Mouse (Mus musculus) MEL (cell line): Measurements from ENCODE around the gene Scfd2. TPM values are rescaled to one million over a fixed set of nuclear protein-coding genes. Genes with fewer than 3 reads are reported as not detected.

Experiments used
- DNase-seq: peaks from one replicate; pipeline ENCODE4 v3.0.0; 2011; ENCODE audit warnings: low read depth, low spot score
- H3K27ac ChIP-seq: 2 replicates; pipeline ENCODE4 v1.5.1; 2012; ENCODE audit warnings: low read depth, mild to moderate bottlenecking, control low read depth, low read length, moderate library complexity; ENCODE audit not compliant: control insufficient read depth
- H3K27me3 ChIP-seq, 2 experiments: fragments of 150-350 bp in 1 of 2; sonication (generic) in 1 of 2; 2 replicates each; pipeline ENCODE4 v1.6.1; 2012; ENCODE audit warnings: low read length in 2 of 2, mild to moderate bottlenecking in 2 of 2, improper control_type of control experiment in 1 of 2, moderate library complexity in 1 of 2; ENCODE audit not compliant: insufficient read depth in 2 of 2, control insufficient read depth in 1 of 2
- H3K36me3 ChIP-seq, 2 experiments: 2 replicates each; pipeline ENCODE4 v1.6.1; 2012 to 2014; ENCODE audit warnings: low read length in 2 of 2, improper control_type of control experiment in 1 of 2, inconsistent platforms in 1 of 2, mild to moderate bottlenecking in 1 of 2; ENCODE audit not compliant: insufficient read depth in 2 of 2, control insufficient read depth in 1 of 2
- H3K4me1 ChIP-seq, 2 experiments: fragments of 150-350 bp in 1 of 2; sonication (generic) in 1 of 2; 2 replicates each; pipeline ENCODE4 v1.6.1; 2012; ENCODE audit warnings: low read length in 2 of 2, improper control_type of control experiment in 1 of 2, mild to moderate bottlenecking in 1 of 2; ENCODE audit not compliant: insufficient read depth in 2 of 2, control insufficient read depth in 1 of 2
- H3K4me3 ChIP-seq, 2 experiments: fragments of 150-350 bp in 1 of 2; sonication (generic) in 1 of 2; 2 replicates each; pipeline ENCODE4 v1.5.1; 2012; ENCODE audit warnings: low read depth in 2 of 2, low read length in 2 of 2, mild to moderate bottlenecking in 2 of 2, moderate library complexity in 2 of 2, control low read depth in 1 of 2, improper control_type of control experiment in 1 of 2; ENCODE audit not compliant: control insufficient read depth in 1 of 2, insufficient read depth in 1 of 2
- H3K79me2 ChIP-seq: 2 replicates; pipeline ENCODE4 v1.6.1; 2012; ENCODE audit warnings: mild to moderate bottlenecking, low read length, moderate library complexity; ENCODE audit not compliant: control insufficient read depth, poor library complexity, insufficient read depth
- H3K9ac ChIP-seq: 2 replicates; pipeline ENCODE4 v1.6.1; 2012; ENCODE audit warnings: low read depth, mild to moderate bottlenecking, control low read depth, low read length, moderate library complexity; ENCODE audit not compliant: control insufficient read depth, poor library complexity, severe bottlenecking
- H3K9me3 ChIP-seq: fragments of 150-350 bp; sonication (generic); replicated peaks from 2 replicates; pipeline ENCODE4 v1.6.1; 2012; ENCODE audit warnings: mild to moderate bottlenecking, low read length, improper control_type of control experiment, moderate library complexity; ENCODE audit not compliant: insufficient read depth
- CHD2 ChIP-seq: IDR thresholded peaks from 2 replicates; pipeline ENCODE4 v1.6.1; 2011; ENCODE audit warnings: low read length, improper control_type of control experiment
- ELF1 ChIP-seq: IDR thresholded peaks from 2 replicates; pipeline ENCODE4 v1.6.1; 2014; ENCODE audit warnings: low read depth, mild to moderate bottlenecking, inconsistent platforms, low read length, improper control_type of control experiment, moderate library complexity
- EP300 ChIP-seq, 2 experiments: IDR thresholded peaks; 2 replicates each; pipeline ENCODE4 v1.6.1; 2011; ENCODE audit warnings: improper control_type of control experiment in 2 of 2, low read length in 2 of 2, low read depth in 1 of 2, mild to moderate bottlenecking in 1 of 2
- ETS1 ChIP-seq: IDR thresholded peaks from 2 replicates; pipeline ENCODE4 v1.6.1; 2012; ENCODE audit warnings: low read depth, mild to moderate bottlenecking, inconsistent platforms, low read length, improper control_type of control experiment, moderate library complexity
- GATA1 ChIP-seq: IDR thresholded peaks from 2 replicates; pipeline ENCODE4 v1.6.1; 2011; ENCODE audit warnings: low read depth, low read length, improper control_type of control experiment
- HCFC1 ChIP-seq: IDR thresholded peaks from 2 replicates; pipeline ENCODE4 v1.6.1; 2012; ENCODE audit warnings: low read depth, mild to moderate bottlenecking, inconsistent platforms, low read length, improper control_type of control experiment, moderate library complexity
- KAT2A ChIP-seq: conservative IDR thresholded peaks from 2 replicates; pipeline ENCODE4 v1.6.1; 2012; ENCODE audit warnings: low read depth, low read length, improper control_type of control experiment, inconsistent platforms
- MAFK ChIP-seq: IDR thresholded peaks from 2 replicates; pipeline ENCODE4 v1.6.1; 2011; ENCODE audit warnings: low read depth, mild to moderate bottlenecking, low read length, improper control_type of control experiment, borderline replicate concordance
- MEF2A ChIP-seq: IDR thresholded peaks from 2 replicates; pipeline ENCODE4 v1.6.1; 2014; ENCODE audit warnings: low read depth, mild to moderate bottlenecking, inconsistent platforms, low read length, improper control_type of control experiment; ENCODE audit not compliant: poor library complexity, insufficient replicate concordance, severe bottlenecking; ENCODE audit errors: extremely low read depth
- MXI1 ChIP-seq: IDR thresholded peaks from 2 replicates; pipeline ENCODE4 v1.6.1; 2011; ENCODE audit warnings: mild to moderate bottlenecking, low read depth, low read length, improper control_type of control experiment
- MYC ChIP-seq: IDR thresholded peaks from 2 replicates; pipeline ENCODE4 v1.6.1; 2011; ENCODE audit warnings: low read depth, mild to moderate bottlenecking, low read length, improper control_type of control experiment, moderate library complexity
- NELFE ChIP-seq: IDR thresholded peaks from 2 replicates; pipeline ENCODE4 v1.6.1; 2011; ENCODE audit warnings: low read depth, low read length, improper control_type of control experiment
- NRF1 ChIP-seq: IDR thresholded peaks from 2 replicates; pipeline ENCODE4 v1.6.1; 2014; ENCODE audit warnings: low read depth, mild to moderate bottlenecking, inconsistent platforms, low read length, improper control_type of control experiment, moderate library complexity; ENCODE audit not compliant: poor library complexity, insufficient read depth, severe bottlenecking
- POLR2AphosphoS2 ChIP-seq: IDR thresholded peaks from 2 replicates; pipeline ENCODE4 v1.6.1; 2011; ENCODE audit warnings: low read length, improper control_type of control experiment
- RAD21 ChIP-seq: IDR thresholded peaks from 2 replicates; pipeline ENCODE4 v1.6.1; 2011; ENCODE audit warnings: mild to moderate bottlenecking, low read depth, low read length, improper control_type of control experiment
- RCOR1 ChIP-seq: IDR thresholded peaks from 2 replicates; pipeline ENCODE4 v1.6.1; 2012; ENCODE audit warnings: low read depth, mild to moderate bottlenecking, inconsistent platforms, low read length, improper control_type of control experiment
- SMC3 ChIP-seq: IDR thresholded peaks from 2 replicates; pipeline ENCODE4 v1.6.1; 2011; ENCODE audit warnings: low read depth, low read length, improper control_type of control experiment
- TCF12 ChIP-seq: IDR thresholded peaks from 2 replicates; pipeline ENCODE4 v1.6.1; 2014; ENCODE audit warnings: low read depth, mild to moderate bottlenecking, inconsistent platforms, low read length, improper control_type of control experiment, moderate library complexity
- USF1 ChIP-seq: IDR thresholded peaks from 2 replicates; pipeline ENCODE4 v1.6.1; 2014; ENCODE audit warnings: low read depth, mild to moderate bottlenecking, inconsistent platforms, low read length, improper control_type of control experiment, moderate library complexity
- ZC3H11A ChIP-seq: IDR thresholded peaks from 2 replicates; pipeline ENCODE4 v1.6.1; 2012; ENCODE audit warnings: low read depth, mild to moderate bottlenecking, inconsistent platforms, low read length, improper control_type of control experiment
- ZKSCAN1 ChIP-seq: IDR thresholded peaks from 2 replicates; pipeline ENCODE4 v1.6.1; 2012; ENCODE audit warnings: low read depth, mild to moderate bottlenecking, inconsistent platforms, low read length, improper control_type of control experiment, moderate library complexity
- polyA plus RNA-seq, 2 experiments: library from polyadenylated mRNA; stranded (reverse) in 1 of 2; unstranded in 1 of 2; fragments of >175 nt in 1 of 2; fragments of >200 nt in 1 of 2; gene quantifications; 2 replicates each; pipeline versions ENCODE4 v1.2.1 to v1.2.4; 2012; ENCODE audit warnings: low replicate concordance in 2 of 2, low read depth in 1 of 2; ENCODE audit not compliant: insufficient read length in 2 of 2, insufficient read depth in 1 of 2, missing spikeins in 1 of 2
- total RNA-seq: library from RNA; depleted of rRNA; stranded (reverse); fragments of 300-350 nt; gene quantifications from 2 replicates; pipeline ENCODE4 v1.2.3, GENCODE M21; 2012

Gene Scfd2
- total and polyA plus RNA-seq, 3 experiments: 18.8 to 20.3 TPM; not detected in 1

DNA sequence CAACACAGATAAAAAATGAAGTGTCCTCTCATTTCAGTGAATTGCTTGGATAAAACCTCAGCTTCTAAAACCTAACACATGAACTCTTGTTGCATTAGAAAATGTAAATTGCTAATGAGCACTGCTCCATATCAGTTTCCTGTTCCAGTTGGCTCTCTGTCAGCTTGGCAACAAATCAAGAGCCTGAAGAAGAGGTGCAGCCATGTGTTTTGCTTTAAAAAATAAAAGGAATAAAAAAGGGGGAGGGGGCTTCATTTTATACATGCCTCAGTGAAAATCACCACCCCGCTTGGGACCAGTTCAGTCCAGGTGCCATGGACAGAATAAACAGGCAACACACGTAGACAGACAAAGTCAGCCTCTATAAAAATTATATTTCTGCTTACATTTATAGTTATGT, 142.7 kb downstream of the Scfd2 start:
- DNase-seq: peak; percentile 58
- Histone ChIP-seq H3K4me3 (no peak overlapping the region), H3K4me1 (peaks cover 0 to 3% of the 10 kb centered on the region in 2 experiments; a peak in 2 of 4 replicates), H3K9me3 (no peaks in the 10 kb centered on the region), H3K36me3 (peaks cover 0 to 8% of the 10 kb centered on the region in 2 experiments; a peak in 2 of 4 replicates), H3K9ac (no peak overlapping the region), H3K27ac (no peak overlapping the region), H3K27me3 (no peaks in the 10 kb centered on the region), H3K79me2 (no peaks in the 10 kb centered on the region)
- TF ChIP-seq MXI1 (0 out of 2 replicates have a peak, but pooled peaks have one; percentile 43), RCOR1 (peak; percentile 25; the same call in 1 of the 2 replicates), NRF1 (no peak)
- TF ChIP-seq, all 39 proteins: peak for 2

DNA sequence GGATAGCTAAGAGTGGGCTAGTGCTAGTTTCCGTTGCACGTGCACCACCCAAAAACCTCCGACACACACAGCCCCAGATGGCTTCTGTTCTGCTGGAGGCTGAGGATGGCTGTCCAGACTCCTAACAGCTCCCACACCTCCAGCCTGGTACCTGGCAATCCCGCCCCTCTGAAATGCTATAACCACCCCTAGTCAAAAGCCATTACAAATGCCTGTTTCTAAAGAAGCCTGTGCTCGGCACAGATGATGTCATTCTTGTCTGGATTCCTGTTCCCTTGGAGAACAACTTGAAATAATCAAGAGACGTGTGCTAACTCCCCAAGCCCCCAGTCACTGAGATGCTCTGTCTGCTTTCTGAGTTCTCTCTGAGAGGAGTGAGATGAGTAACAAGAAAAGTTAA, 143.5 kb downstream of the Scfd2 start:
- Histone ChIP-seq H3K9ac (no peak overlapping the region), H3K27me3 (no peaks in the 10 kb centered on the region)
- TF ChIP-seq EP300 (IDR thresholded peaks at IDR 0.05; ENCODE audit: low read depth in 1 of 2, low read length in 2 of 2) (no peak), MEF2A (no peak), GATA1 (no peak), ZKSCAN1 (no peak), USF1 (no peak), TCF12 (no peak), MAFK (no peak), ETS1 (no peak), POLR2AphosphoS2 (no peak), SMC3 (no peak), MYC (no peak), CHD2 (no peak), NELFE (no peak), ZC3H11A (no peak), KAT2A (no peak), HCFC1 (no peak), ELF1 (no peak), RAD21 (no peak)

More for the DNA sequence above, 143.5 kb downstream of the Scfd2 start:
- Histone ChIP-seq H3K4me1 (peaks cover 0 to 3% of the 10 kb centered on the region in 2 experiments; a peak in 2 of 4 replicates), H3K27ac (no peak overlapping the region), H3K9me3 (no peaks in the 10 kb centered on the region), H3K36me3 (peaks cover 0 to 8% of the 10 kb centered on the region in 2 experiments; a peak in 2 of 4 replicates), H3K79me2 (no peaks in the 10 kb centered on the region), H3K4me3 (no peak overlapping the region)
- no peak for DNase-seq
